Mouse (Mus musculus) frontal cortex, postnatal 10 days (tissue): ENCODE data around the gene 6720489N17Rik.
"Not testable (repeated sequence)": the region's sequence is repeated elsewhere in the genome, so short reads cannot be mapped to it uniquely, and the experiment has no call there.

Source experiments
- DNase-seq, 2 experiments: peaks; one replicate each; pipeline ENCODE4 v3.0.0; 2022; ENCODE audit warnings: low spot score in 2 of 2, mixed read lengths in 1 of 2

The 6720489N17Rik gene

DNA sequence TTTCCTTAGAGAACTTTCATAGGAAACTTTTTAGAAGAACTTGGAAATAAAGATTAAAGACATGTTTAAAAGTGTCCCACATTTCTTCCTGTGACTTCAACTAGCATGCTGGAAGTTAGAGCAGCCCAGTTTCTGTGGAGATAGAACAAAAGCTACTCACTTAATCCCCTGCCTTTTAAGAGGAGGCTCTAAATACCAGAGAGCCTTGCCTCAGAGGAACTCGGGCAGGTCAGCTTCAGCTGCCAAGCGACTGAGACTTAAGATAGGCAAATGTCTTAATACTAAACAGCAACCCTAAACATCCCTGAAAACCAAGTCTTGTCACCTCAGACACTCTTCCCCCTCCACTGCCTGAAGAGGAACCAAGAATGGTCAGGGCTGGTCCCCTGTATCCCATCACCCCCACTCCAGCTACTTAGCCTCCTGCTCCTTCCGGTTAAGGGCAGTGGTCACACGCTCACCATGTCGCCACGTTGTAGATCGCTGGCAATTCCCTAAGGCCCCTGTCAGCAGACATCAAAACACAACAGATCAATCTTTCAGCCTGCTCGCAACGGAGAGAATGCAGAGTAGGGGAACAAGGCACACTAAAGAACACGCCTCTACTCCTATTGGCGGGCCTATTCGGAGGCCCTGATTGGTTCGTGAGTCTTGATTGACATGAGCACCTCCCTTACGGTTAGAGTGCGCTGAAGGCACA lies at the start of gene 6720489N17Rik:
6720489N17Rik (minus strand) TSS at position 606 of the 700 bp plus-strand sequence.
- DNase-seq = peak; percentile 35 to 72

- DNase-seq = no peak
These were observed 29.4 kb upstream of the 6720489N17Rik start for GRCm38 (mm10) chr13:62653369-62653743.

DNA sequence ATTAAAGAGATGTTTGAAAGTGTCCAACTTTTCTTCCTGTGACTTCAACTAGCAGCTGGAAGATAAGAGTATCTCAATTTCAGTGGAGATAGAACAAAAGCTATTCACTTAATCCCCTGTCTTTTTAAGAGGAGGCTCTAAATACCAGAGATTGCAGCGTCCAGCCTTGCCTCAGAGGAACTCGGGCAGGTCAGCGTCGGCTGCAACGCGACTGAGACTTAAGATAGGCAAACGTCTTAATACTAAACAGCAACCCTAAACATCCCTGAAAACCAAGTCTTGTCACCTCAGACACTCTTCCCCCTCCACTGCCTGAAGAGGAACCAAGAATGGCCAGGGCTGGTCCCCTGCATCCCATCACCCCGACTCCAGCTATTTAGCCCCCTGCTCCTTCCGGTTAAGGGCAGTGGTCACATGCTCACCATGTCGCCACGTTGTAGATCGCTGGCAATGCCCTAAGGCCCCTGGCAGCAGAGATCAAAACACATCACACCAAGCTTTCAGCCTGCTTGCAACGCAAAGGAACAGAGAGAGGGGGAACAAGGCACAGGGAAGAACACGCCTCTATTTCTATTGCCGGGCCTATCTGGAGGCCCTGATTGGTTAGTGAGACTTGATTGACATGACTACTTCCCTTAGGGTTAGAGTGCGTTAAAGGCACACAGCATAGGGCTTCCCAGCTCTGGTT lies 28.8 kb upstream of the 6720489N17Rik start:
- DNase-seq = peak; percentile 32 to 61

- peak in 1 of 2 experiments; percentile 8 for DNase-seq
These were observed 3.1 kb upstream of the 6720489N17Rik start for GRCm38 (mm10) chr13:62627071-62627470.

DNA sequence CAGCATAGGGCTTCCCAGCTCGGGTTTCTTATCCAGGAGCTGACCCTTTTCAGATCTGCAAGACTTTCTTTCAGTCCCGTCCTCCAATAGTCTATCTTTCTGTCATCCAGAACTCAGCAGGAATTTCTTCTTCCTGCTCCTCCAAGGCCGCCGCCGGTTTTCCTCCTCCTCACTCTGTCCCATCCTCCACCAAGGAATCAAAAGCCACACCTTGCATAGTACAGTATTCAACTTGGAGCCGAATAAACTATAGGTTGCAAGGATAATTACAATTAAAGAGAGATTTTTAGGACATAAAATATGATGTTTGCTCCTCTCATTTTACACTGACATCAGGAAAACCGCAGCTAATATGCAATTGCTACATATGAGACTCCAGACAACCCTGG lies 289 bp upstream of the 6720489N17Rik start:
- not testable (repeated sequence) for DNase-seq

- not testable (repeated sequence) for DNase-seq
These were observed 6.5 kb downstream of the 6720489N17Rik start for GRCm38 (mm10) chr13:62617449-62617848.

DNA sequence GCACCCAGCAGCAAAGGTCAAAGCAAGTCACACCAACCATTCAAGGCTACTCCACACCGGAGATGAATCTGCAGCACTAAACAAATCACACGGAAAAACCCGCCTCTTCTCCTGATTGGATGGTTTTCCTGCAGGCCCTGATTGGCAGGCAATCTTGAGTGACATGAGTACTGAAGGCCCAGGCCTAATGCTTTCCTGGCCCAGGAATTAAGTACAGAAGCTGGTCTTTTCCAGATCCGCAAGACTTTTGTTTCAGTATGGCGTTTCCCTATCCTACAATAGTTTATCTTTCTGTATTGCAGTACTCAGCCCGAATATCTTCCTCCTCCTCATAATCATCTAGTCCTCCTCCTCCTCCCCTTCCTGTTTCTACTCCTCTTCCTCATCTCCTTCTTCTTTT lies 52.9 kb downstream of the 6720489N17Rik start, which contains the start of gene Zfp934:
Zfp934 (minus strand) TSS at position 101 of the 400 bp plus-strand sequence.
- not testable (repeated sequence) for DNase-seq

DNA sequence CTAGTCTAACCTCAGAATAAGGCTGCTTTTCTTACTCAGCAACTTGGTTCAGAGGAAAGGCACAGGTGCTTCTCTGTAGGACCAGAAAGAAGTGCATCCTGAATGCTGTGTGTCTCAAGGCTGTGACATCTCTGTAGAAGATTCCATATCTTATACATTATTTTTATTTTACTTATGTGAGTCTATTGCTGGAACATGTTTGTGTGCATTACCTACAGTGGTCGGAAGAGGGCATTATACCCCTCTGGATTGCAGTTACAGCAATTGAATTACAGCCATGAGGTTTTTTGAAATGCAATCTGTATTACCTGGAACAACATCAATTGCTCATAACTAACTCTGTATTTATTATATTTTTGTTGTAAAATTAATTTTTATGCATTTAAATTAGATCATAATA lies 62.3 kb downstream of the 6720489N17Rik start:
- DNase-seq = peak in 1 of 2 experiments; percentile 6

DNA sequence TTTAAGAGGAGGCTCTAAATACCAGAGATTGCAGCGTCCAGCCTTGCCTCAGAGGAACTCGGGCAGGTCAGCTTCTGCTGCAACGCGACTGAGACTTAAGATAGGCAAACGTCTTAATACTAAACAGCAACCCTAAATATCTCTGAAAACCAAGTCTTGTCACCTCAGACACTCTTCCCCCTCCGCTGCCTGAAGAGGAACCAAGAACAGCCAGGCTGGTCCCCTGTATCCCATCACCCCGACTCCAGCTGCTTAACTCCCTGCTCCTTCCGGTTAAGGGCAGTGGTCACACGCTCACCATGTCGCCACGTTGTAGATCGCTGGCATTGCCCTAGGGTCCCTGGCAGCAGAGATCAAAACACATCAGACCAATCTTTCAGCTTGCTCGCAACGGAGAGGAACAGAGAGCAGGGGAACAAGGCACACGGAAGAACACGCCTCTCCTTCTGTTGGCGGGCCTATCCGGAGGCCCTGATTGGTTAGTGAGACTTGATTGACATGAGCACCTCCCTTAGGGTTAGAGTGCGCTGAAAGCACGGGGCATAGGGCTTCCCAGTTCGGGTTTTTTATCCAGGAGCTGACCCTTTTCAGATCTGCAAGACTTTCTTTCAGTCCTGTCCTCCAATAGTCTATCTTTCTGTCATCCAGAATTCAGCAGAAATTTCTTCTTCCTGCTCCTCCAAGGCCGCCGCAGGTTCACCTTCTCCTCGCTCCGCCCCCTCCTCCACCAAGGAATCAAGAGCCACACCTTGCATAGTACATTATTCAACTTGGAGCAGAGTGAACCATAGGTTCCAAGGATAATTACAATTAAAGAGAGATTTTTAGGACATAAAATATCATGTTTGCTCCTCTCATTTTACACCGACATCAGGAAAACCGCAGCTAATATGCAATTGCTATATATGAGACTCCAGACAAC lies 65.5 kb downstream of the 6720489N17Rik start, which contains the start of gene Zfp935:
Zfp935 (minus strand) TSS at position 323 of the 922 bp plus-strand sequence.
- peak; percentile 46 to 64 for DNase-seq
